Mouse (Mus musculus) urinary bladder, postnatal 14 days (tissue): ENCODE data around the gene Prss8.

ENCODE experiments used
- DNase-seq: peaks from one replicate; pipeline ENCODE4 v3.0.0; 2021; ENCODE audit warnings: low spot score

The Prss8 gene

DNA sequence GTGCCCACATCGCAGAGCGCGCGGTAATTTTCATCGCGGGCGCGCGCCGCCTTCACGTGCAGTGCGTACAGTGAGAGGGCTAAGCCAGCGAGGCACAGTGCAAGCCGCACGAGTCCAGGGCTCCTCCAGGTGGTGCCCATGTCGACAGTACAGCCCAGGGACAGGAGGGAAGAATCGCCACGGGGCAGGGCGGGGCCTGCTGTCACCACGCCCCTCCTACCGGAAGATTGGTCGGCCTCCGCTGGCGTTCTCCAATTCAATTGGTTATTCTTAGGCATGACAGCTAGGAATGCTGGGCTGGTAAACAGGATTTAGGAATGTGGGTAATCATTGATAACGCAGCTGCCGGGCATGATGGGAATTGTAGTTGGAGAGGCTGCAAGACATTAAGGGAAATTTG is 34.5 kb downstream of the Prss8 start, which contains the start of the genes Gm21974 and Vkorc1:
Gm21974 (minus strand) TSS at position 13 of the 400 bp plus-strand sequence.
Vkorc1 (minus strand) TSS at position 176 of the 400 bp plus-strand sequence.
- DNase-seq = peak; percentile 96

DNA sequence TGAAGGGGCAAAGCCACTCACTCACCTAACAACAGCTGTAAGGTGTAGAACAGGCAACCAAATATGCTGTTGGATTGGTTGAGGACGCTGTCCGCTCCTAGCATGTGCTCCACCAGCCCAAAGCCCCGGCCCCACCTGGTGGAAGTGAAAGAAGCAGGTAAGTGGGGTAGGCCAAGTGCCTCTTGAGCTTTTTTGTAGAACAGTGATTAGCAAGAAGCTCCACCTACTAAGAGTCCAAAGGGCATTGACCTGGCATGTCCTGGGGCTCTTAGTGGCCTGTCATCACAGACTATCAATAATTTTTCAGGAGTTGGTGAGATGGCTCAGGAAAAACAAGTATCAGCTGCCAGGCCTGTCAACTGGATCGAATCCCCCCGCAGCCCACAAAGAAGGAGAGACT is 35.4 kb downstream of the Prss8 start:
- DNase-seq = no peak

DNA sequence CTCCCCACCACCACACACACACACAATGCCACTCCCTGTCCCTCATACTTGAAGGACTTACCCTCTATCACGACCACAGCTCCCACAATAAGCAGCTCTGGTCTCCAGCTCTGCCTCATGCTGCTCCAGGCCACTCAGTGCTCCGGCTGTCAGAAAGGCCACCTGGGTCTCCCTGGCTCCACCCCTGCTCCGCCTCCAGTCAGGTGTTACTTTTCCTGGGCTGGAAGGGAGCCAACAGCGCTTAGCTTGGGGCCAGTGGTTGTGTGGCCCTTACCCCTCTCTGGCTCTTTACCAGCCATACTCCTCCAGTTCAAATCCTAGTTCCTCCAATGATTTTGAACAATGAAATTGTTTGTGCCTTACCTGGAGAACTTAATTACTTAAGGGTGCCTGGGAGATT is 39.1 kb downstream of the Prss8 start, which contains the start of gene Prss53:
Prss53 (minus strand) TSS at position 173 of the 400 bp plus-strand sequence.
- DNase-seq = no peak

DNA sequence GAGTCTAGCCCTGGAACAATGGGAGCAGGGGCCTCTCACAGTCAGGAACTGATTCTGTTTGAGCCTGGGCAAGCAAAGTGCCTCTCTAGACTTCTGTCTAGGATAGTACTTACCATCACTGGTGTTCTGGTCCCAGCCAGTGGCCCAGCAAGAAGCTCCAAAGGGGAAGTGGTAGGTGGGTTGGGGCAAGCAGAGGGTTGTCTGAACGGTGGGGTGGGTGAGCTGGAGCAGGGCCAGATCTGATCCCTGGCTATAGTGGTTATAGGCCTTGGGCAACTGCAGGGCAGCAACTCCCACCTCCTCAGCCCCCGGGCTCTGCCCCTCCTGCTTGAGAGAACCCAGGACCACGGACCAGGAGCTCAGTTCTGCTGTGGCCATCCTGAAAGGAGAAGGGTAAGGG is 41.1 kb downstream of the Prss8 start:
- DNase-seq = no peak

DNA sequence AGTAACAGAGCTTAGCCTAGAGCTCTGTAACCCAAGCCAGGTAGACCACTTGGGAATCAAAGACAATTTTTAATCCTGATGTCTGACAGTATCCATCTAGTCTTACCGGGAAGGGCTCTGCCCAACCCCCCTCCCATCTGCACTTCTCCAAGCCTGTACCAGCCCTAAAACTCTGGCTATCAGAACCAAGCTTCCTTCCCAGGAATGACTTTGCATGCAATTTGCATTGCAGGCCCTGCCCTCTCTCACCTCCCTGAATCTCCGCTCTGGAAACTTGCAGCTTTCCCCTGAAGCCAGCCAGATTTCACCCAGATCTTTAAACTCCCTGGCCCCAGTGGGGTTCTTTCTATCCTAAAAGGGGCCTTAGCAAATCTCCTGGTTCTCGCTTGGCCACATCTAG is 42.1 kb downstream of the Prss8 start:
- DNase-seq = no peak

DNA sequence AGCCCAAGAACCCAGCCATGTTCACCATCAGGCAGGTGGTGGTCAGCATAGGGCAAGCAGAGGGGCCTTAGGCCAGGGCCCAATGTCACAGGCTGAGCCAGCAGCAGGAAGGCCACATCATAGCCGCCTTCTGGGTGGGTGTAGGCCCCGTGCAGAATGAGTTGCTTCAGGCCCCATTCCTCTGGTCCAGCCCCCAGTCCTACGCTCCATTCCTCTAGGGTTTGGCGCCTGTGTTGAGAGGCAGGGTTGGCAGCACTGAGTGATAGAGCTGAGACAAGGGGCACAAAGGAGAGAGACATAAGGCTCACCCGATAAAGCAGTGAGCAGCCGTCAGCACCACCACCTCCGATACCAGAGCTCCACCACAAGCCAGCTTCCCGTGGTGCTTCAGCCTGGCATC is 42.7 kb downstream of the Prss8 start:
- no peak for DNase-seq

DNA sequence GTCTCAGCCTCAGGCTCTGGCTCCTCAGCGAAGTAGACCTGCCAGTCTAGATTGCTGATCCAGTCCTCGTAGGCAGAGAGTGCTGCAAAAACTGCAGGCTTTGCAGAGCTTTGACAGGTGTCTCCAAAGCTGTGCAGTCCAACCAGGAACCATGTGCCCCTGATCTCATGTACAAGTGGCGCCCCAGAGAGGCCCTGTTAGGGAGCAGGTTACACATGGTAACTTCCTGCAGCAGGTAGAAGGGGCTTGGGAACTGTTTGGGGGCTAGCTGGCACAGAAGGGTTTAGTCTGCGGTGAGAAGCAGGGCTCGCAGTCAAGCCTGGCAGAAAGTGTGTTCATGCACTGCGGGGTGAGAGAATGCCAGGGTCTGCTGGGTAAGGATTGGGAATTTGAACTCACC is 43.4 kb downstream of the Prss8 start:
- no peak for DNase-seq

DNA sequence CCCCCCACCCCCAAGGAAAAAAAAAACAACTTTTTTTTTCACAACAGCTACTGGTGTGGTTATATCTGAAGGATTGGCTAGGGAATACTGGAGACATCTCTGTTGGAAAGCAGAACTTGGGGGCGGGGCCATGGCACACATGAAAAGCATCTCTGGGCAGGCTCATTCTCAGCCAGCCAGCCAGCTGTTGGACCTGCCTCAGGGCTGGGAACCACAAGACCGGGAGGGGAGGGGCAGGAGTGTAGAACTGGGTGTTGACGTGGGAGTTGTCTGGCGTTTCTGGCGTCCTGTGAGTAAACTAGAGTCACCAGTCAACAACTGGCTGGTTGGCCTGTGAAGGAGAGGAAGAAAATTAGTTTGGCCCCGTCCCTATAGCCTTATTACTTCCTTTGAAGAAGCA is 44.0 kb downstream of the Prss8 start:
- DNase-seq = peak; percentile 77

DNA sequence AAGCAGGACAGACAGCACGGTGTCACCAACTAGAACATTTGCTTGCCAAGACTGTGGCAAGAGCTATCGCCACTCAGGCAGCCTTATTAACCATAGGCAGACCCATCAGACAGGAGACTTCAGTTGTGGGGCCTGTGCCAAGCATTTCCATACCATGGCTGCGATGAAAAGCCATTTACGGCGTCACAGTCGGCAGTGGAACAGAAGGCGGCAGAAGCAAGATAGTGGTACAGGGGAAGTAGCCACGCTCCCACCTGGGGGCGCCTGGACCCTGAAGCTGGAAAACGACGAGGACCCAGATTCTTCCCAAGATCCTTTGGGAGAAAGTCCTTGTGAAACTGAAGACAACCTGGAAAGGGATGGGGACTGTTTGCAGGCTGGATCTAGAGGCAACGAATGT is 49.5 kb downstream of the Prss8 start:
- DNase-seq = no peak

DNA sequence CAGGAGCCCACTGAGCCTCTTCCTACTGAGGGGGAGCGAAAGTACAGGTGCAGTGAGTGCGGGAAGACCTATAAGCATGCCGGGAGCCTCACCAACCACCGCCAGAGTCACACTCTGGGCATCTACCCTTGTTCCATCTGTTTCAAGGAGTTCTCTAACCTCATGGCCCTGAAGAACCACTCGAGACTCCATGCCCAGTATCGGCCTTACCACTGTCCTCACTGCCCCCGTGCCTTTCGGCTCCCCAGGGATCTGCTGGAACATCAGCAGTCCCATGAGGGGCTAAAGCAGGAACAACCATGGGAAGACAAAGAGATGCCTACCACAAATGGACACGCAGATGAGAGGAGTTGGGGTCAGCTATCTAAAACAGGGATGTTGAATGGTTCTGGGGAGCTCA is 50.6 kb downstream of the Prss8 start:
- DNase-seq = no peak

DNA sequence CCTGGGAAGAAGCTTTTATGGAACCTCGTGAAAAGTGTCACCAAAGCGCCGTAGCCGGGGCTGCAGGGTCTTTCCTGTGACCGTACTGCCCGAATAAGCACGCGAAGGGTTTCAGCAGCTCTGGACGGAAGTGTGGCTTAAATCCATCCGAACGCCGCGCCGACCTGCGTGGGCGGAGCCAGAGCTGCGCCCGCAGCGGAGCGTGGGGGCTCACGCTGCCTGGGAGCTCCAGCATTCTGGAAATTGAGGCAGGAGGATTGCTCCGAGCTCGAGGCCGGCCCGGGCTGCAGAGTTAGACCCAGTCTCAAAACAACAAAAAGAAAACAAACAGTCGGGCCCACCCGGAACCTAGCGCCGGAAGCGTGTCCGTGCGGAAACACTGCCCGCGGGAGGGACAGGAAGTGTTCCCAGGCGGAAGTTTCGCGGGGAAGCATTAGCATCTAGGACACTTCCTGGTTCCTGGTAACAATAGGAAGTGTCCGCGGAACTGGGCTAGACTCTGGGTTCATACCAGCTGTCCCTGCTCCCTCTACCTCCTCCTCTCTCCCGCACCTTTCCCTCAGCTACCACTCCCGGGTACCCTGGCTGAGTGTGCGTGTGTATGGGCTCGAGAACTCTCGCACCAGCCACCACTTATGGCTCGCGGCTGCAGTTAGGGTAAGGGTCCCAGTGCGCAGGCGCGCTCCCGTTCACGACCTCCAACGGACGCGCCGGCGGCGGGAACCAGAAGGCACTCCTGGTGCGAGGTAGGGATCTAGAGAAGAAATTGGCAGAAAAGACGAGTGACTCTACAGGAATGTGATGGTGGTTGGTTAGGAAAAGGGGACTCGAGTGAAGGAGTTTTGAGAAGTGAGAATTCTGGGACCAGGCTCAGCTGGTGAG is 53.2 kb downstream of the Prss8 start, which contains the start of gene Zfp668:
Zfp668 (minus strand) TSS at position 362 of the 882 bp plus-strand sequence.
- DNase-seq = peak; percentile 91

DNA sequence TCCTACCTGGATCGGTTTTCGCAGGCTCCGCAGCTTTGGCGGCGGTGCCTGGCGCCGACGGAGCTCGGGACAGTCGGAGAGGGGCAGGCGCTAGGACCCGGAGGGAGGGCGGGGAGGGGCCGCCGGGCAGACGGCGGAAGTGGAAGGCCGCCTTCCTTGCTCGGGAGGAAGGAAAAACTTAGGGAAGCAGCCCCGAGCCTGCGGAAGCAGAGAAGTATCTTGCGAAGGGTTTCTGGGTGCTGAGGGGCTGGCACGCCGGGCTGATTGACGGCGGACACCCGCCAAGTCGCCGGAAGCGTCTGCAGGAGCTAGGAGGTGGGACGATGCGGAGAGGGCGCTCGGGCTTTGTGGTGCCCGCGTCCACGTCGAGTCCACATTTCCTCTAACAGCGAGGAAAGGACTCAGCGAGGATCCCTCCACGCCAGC is 53.9 kb downstream of the Prss8 start, which contains the start of gene Zfp646:
Zfp646 (plus strand) TSS at position 181 of the 426 bp plus-strand sequence.
- DNase-seq = peak; percentile 72
